Mouse (Mus musculus) small intestine, adult 2 months (tissue): Measurements from ENCODE around the gene Plbd2.

ENCODE experiments used
- CTCF ChIP-seq: fragments of 200-500 bp; IDR thresholded peaks from 2 replicates; pipeline ENCODE4 v1.5.1; 2012; ENCODE audit warnings: low read depth, mild to moderate bottlenecking, control low read depth, inconsistent platforms, low read length, moderate library complexity, mixed read lengths; ENCODE audit not compliant: insufficient replicate concordance, insufficient read length; ENCODE audit errors: extremely low read depth
- POLR2A ChIP-seq: fragments of 200-500 bp; IDR thresholded peaks from 2 replicates; pipeline ENCODE4 v1.6.1; 2012; ENCODE audit warnings: low read depth, mild to moderate bottlenecking, control low read depth, inconsistent platforms, low read length, moderate library complexity

GRCm38 (mm10) chr5:120479538-120479937 lies 23.9 kb downstream of the Plbd2 start:
- TF ChIP-seq POLR2A (no peak), CTCF (no peak)
